Mouse (Mus musculus): ENCODE measurements around the gene Sh3pxd2b. TPM values are rescaled to one million over a fixed set of nuclear protein-coding genes. Genes with fewer than 3 reads are reported as not detected.

The Sh3pxd2b gene
- total RNA-seq, 1 experiment from 2014 or later: 1.5 TPM

GRCm38 (mm10) chr11:32333235-32333634 is 14.4 kb upstream of the Sh3pxd2b start:
- ATAC-seq (replicated peaks in 1 of 2; ENCODE audit: insufficient read depth in 1 of 2, low FRiP score in 2 of 2, low TSS enrichment in 1 of 2, low read depth in 1 of 2, poor library complexity in 2 of 2, severe bottlenecking in 2 of 2): no peak

GRCm38 (mm10) chr11:32336435-32336907 is 11.1 kb upstream of the Sh3pxd2b start:
- no peak for ATAC-seq (replicated peaks in 1 of 2; ENCODE audit: insufficient read depth in 1 of 2, low FRiP score in 2 of 2, low TSS enrichment in 1 of 2, low read depth in 1 of 2, poor library complexity in 2 of 2, severe bottlenecking in 2 of 2)

- peak in 1 of 2 experiments; percentile 14; a peak in 1 of 4 replicates for ATAC-seq (replicated peaks in 1 of 2; ENCODE audit: insufficient read depth in 1 of 2, low FRiP score in 2 of 2, low TSS enrichment in 1 of 2, low read depth in 1 of 2, poor library complexity in 2 of 2, severe bottlenecking in 2 of 2)
Measured at GRCm38 (mm10) chr11:32339131-32339531, 8.5 kb upstream of the Sh3pxd2b start.

GRCm38 (mm10) chr11:32340476-32341473 is 6.8 kb upstream of the Sh3pxd2b start:
- peak; percentile 52; a peak in 1 of 4 replicates for ATAC-seq (replicated peaks in 1 of 2; ENCODE audit: insufficient read depth in 1 of 2, low FRiP score in 2 of 2, low TSS enrichment in 1 of 2, low read depth in 1 of 2, poor library complexity in 2 of 2, severe bottlenecking in 2 of 2)

GRCm38 (mm10) chr11:32342770-32343191 is 4.8 kb upstream of the Sh3pxd2b start:
- ATAC-seq (replicated peaks in 1 of 2; ENCODE audit: insufficient read depth in 1 of 2, low FRiP score in 2 of 2, low TSS enrichment in 1 of 2, low read depth in 1 of 2, poor library complexity in 2 of 2, severe bottlenecking in 2 of 2): peak; percentile 19 to 24; a peak in 3 of 4 replicates

GRCm38 (mm10) chr11:32343350-32343749 is 4.3 kb upstream of the Sh3pxd2b start:
- no peak for ATAC-seq (replicated peaks in 1 of 2; ENCODE audit: insufficient read depth in 1 of 2, low FRiP score in 2 of 2, low TSS enrichment in 1 of 2, low read depth in 1 of 2, poor library complexity in 2 of 2, severe bottlenecking in 2 of 2)

GRCm38 (mm10) chr11:32345504-32346297 is 1.9 kb upstream of the Sh3pxd2b start:
- ATAC-seq (replicated peaks in 1 of 2; ENCODE audit: insufficient read depth in 1 of 2, low FRiP score in 2 of 2, low TSS enrichment in 1 of 2, low read depth in 1 of 2, poor library complexity in 2 of 2, severe bottlenecking in 2 of 2): no peak

- no peak for ATAC-seq (replicated peaks in 1 of 2; ENCODE audit: insufficient read depth in 1 of 2, low FRiP score in 2 of 2, low TSS enrichment in 1 of 2, low read depth in 1 of 2, poor library complexity in 2 of 2, severe bottlenecking in 2 of 2)
Measured at GRCm38 (mm10) chr11:32347264-32347606, 385 bp upstream of the Sh3pxd2b start.

GRCm38 (mm10) chr11:32348433-32349283 is 1.0 kb downstream of the Sh3pxd2b start:
- ATAC-seq (replicated peaks in 1 of 2; ENCODE audit: insufficient read depth in 1 of 2, low FRiP score in 2 of 2, low TSS enrichment in 1 of 2, low read depth in 1 of 2, poor library complexity in 2 of 2, severe bottlenecking in 2 of 2): no peak

GRCm38 (mm10) chr11:32349284-32349953 is 1.8 kb downstream of the Sh3pxd2b start:
- peak; percentile 46 to 68 for ATAC-seq (replicated peaks in 1 of 2; ENCODE audit: insufficient read depth in 1 of 2, low FRiP score in 2 of 2, low TSS enrichment in 1 of 2, low read depth in 1 of 2, poor library complexity in 2 of 2, severe bottlenecking in 2 of 2)

- ATAC-seq (replicated peaks in 1 of 2; ENCODE audit: insufficient read depth in 1 of 2, low FRiP score in 2 of 2, low TSS enrichment in 1 of 2, low read depth in 1 of 2, poor library complexity in 2 of 2, severe bottlenecking in 2 of 2): no peak
Measured at GRCm38 (mm10) chr11:32352946-32353345, 5.3 kb downstream of the Sh3pxd2b start.

GRCm38 (mm10) chr11:32355377-32355776 is 7.8 kb downstream of the Sh3pxd2b start:
- ATAC-seq (replicated peaks in 1 of 2; ENCODE audit: insufficient read depth in 1 of 2, low FRiP score in 2 of 2, low TSS enrichment in 1 of 2, low read depth in 1 of 2, poor library complexity in 2 of 2, severe bottlenecking in 2 of 2): no peak

GRCm38 (mm10) chr11:32357686-32358085 is 10.1 kb downstream of the Sh3pxd2b start:
- ATAC-seq (replicated peaks in 1 of 2; ENCODE audit: insufficient read depth in 1 of 2, low FRiP score in 2 of 2, low TSS enrichment in 1 of 2, low read depth in 1 of 2, poor library complexity in 2 of 2, severe bottlenecking in 2 of 2): peak; percentile 90 to 95

- ATAC-seq (replicated peaks in 1 of 2; ENCODE audit: insufficient read depth in 1 of 2, low FRiP score in 2 of 2, low TSS enrichment in 1 of 2, low read depth in 1 of 2, poor library complexity in 2 of 2, severe bottlenecking in 2 of 2): no peak
Measured at GRCm38 (mm10) chr11:32358399-32358798, 10.8 kb downstream of the Sh3pxd2b start.

- ATAC-seq (replicated peaks in 1 of 2; ENCODE audit: insufficient read depth in 1 of 2, low FRiP score in 2 of 2, low TSS enrichment in 1 of 2, low read depth in 1 of 2, poor library complexity in 2 of 2, severe bottlenecking in 2 of 2): no peak
Measured at GRCm38 (mm10) chr11:32359566-32359965, 11.9 kb downstream of the Sh3pxd2b start.

- no peak for ATAC-seq (replicated peaks in 1 of 2; ENCODE audit: insufficient read depth in 1 of 2, low FRiP score in 2 of 2, low TSS enrichment in 1 of 2, low read depth in 1 of 2, poor library complexity in 2 of 2, severe bottlenecking in 2 of 2)
Measured at GRCm38 (mm10) chr11:32361774-32362173, 14.2 kb downstream of the Sh3pxd2b start.

- no peak for ATAC-seq (replicated peaks in 1 of 2; ENCODE audit: insufficient read depth in 1 of 2, low FRiP score in 2 of 2, low TSS enrichment in 1 of 2, low read depth in 1 of 2, poor library complexity in 2 of 2, severe bottlenecking in 2 of 2)
Measured at GRCm38 (mm10) chr11:32363188-32363587, 15.6 kb downstream of the Sh3pxd2b start.

Measured in hematopoietic stem cell, adult 5-6 weeks (primary cell).